Mouse (Mus musculus) left cerebral cortex, postnatal 10 days (tissue): ENCODE data around the gene Tnnt3. TPM values are rescaled to one million over a fixed set of nuclear protein-coding genes. Genes with fewer than 3 reads are reported as not detected.
A peak's percentile ranks its signal among the peaks of the same experiment; 100 is the strongest.

Source experiments
- DNase-seq, 2 experiments: peaks; one replicate each; pipeline ENCODE4 v3.0.0; 2021 to 2022; ENCODE audit warnings: low spot score in 2 of 2, mixed read lengths in 1 of 2; ENCODE audit errors: extremely low spot score in 1 of 2
- intact Hi-C: fragments of 180-260 bp; cut with DNase I; formaldehyde crosslinking; loops from one replicate; pipeline ENCODE4 v1.15.1; 2025
- total RNA-seq, 2 experiments: library from RNA; stranded (reverse); gene quantifications; 2 replicates each; pipeline ENCODE4 v1.2.3; 2021

Gene Tnnt3
- total RNA-seq, 2 experiments from 2014 or later = not detected

GRCm38 (mm10) chr7:142553417-142554335 lies 55.0 kb downstream of the Tnnt3 start:
- intact Hi-C loops = no loop called here
- DNase-seq = no peak

GRCm38 (mm10) chr7:142554625-142555024 lies 56.0 kb downstream of the Tnnt3 start:
- intact Hi-C loops = no loop called here
- DNase-seq = no peak

DNA sequence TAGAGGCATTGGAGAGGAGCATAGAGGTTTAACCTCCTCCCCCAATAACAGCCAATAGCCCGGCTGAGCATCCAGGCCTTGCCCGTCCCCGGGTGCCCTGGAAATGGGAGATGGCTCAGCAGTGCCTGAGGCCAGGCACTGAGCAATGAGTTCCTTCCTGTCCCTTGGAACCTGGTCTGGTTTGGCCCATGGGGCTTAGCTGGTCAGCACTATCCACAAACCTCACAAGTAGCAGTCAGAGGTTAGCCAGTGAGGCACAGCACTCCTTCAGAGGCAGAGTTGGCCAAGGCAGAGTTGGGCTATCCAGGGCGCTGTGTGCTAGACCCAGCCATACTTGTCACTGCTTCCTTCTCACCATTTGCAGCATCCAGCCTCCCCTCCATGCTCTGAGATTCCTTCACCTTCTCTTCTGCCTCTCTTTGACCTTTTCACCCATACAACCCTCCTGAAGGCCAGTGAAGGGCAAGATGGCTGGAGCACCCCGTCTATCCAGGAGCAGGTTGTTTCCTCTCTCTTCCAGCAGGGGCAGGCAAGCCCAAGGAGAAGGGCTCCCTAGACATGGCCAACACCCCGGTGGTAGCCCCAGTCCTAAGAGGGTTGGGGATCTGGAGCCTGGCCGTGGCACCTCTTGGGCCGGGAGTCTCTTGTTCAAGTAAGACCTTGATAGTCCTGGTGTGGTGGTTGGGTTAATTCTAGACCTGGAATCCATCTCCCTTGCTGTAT lies 56.9 kb downstream of the Tnnt3 start:
- intact Hi-C loops = no loop called here
- DNase-seq = no peak

DNA sequence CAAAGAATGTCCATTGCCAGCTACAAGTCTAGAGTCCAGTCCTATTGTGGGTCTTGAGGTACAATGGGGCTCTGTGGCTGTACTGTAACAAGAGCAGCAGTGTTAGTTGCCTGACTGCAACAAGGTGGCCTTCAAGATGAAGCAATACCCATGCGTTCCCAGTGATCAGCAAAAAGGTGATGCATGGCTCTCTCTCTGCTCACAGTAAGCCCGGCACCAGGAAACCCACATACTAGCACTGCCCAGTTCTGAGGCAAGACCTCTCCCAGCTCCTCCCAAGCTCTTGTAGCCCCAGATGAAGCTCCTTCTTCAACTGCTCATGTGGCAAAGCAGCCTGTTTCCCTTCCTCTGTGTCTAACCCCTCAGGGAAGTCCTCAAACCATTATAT lies 57.4 kb downstream of the Tnnt3 start:
- intact Hi-C loops = no loop called here
- DNase-seq = no peak

GRCm38 (mm10) chr7:142557696-142558095 lies 59.1 kb downstream of the Tnnt3 start:
- intact Hi-C loops = no loop called here
- no peak for DNase-seq

DNA sequence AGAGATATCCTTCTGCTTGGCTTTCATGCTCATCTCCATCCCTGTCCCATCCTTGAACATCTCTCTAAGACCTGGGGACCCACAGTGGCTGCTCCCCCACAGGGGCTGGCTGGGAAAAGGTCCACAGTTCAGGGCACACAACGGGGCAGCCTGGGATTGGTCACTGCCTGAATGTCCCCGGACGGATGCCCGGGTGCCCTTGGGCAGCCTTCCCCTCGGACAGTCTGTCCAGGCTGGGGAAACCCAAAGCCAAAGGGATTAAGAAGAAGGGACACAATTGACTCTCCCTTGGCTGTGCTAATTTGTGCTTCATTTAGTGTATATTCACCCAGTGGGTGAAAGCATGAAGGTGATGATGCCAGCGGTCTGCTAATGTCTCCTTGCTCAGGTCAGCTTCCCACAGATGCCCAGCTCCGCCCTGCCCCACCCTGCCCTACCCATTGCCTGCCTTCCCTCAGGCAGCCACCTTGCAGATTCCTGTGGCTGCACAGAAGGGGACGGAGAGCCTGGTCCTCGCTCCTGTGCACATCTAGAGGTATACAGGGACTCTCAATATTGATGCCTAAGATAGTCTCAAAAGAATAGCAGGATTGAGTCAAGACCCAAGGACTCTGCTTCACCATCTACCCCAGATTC lies 60.0 kb downstream of the Tnnt3 start:
- no peak for DNase-seq
- intact Hi-C loops = no loop called here

DNA sequence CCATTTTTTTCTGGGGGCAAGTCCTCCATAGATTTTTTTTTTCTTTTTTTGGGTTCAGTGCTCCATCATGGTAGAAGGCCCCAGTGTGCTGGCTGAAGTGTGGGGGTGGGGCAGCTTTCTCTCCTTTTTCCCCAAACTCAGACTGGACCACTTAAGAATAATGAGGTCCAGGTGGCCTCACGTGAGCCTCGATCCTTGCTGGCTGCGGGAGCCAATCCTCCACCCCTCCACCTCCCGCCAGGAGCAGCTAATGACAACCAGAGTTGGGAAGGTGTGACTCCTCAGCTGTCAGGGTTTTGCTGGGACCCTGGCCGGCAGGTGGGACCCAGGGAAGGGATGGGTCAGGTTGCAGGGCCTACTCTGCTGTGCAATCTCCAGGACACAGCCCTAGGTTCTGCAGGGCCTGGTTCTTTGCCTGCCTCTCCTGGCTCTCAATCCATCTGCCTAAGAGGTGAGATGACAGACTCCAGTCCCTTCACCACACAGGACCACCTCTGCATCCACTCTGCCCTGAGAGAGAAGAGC lies 61.1 kb downstream of the Tnnt3 start:
- DNase-seq = no peak
- intact Hi-C loops = no loop called here

DNA sequence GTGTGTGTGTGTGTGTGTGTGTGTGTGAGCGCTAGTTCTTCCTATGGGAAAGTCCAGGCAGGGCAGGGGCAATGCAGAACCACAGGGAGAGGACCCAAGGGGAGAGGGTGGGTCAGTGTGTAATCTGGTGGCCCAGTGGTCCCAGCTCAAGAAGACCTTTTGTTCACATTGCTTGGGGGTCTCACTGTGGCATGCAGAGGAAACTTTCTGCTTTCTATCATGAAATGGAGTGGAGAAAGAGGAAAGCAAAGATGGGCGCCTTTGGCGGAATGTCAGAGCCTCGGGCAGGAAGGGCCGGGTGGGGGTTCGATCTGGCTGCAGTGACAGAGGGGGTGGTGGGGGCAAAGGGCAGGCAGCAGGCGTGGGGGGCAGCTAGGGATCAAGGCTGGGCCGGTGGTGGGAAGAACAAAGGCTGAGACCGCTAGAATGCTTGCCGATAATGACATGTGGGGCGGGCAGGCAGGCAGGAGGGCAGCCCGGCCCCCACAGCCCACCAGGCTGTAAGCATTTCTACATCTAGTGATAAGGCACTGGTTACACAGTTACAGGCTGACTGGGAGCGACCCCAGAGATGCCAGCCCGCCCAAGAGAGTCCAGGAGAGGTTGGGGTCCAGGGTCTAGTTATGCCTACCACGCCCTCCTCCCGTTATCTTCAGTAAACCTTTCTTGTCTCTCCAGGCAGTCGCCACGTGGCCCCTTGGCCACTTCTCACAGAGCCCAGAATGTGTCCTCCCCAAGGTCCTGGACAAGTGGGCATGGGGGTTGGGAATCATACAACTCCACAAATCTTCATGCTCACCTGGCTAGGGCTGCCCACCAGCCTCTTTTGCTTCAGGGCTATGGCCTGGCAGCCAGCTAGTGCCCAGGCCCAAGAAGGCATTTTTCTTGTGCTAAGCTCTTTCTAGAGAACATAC lies 62.6 kb downstream of the Tnnt3 start:
- intact Hi-C loops = no loop called here
- DNase-seq = no peak

DNA sequence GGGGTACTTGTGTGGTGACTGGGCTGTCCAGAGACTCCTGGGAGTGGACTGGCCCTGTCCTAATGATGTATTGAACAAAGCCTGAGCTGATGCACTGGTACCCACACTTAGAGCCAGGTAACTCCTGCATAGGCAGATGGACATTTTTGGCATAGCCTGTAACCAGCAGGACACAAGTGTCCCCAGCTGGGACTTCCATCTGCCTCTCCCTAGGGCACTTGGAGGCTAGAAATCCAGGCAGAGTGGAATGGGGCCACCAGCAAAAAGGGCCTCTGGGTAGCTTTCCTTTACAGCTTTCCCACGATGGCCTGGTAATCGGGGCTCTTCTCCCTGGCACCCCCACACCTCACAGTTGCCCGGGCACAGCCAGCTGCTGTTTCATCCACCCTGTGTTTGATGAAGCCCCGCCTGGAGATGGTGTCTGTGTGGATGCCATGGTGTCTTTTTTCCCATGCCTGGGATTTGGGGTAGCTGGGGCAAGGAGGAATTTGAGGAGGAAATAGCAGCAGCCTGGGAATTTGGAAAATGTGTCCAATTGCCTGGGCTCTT lies 63.3 kb downstream of the Tnnt3 start:
- intact Hi-C loops = no loop called here
- DNase-seq = no peak

DNA sequence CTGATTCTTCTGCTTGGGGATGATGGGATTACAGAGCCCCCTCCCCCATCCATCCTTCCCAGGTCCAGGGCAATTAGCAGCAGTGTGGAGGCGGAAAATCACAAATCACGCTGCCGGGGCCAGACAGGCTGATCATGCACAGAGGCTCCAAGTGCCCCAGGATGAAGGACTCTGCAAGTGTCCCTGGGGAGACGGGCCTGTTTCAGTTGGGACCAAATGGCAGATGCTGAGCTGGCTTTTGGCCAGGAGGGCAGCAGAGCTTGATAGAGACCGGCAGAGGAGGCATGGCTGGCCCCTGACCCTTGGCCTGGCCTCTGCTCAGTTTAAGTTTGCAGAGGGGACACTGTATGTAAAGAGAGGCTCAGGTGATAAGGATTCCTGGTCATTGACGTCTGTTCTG lies 64.5 kb downstream of the Tnnt3 start:
- no peak for DNase-seq
- intact Hi-C loops = no loop called here

DNA sequence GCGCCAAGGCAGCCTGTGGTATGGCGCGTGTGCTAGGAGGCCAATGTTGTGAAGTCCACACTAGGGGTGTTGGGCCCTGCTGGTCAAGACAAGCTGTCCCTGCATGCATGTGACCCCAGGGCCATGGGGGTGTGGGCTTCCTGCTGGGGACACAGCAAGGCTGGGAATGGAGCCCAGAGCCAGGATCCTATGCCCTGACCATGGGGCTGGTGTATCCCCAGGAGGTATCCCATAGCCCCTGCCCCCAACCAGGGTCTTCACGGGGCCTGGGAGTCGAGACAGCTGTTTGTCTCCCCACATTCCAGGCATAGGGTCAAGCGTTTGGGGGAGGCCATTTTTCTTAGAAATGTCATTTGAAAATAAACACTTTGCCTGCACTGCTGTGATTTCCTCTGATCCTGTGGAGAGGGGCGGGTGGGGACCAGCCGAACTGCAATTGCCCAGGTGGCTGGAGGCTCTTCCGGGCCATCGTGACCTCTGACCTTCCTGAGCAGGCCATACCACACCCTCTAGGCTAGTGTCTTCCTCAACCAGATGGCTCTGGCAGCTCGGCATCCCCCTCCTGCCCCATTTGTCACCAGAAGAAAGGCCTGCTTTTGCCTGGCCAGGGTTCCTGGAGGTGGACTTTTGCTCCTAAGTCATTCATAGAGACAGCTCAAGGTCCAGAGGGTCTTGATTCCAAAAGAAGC lies 66.5 kb downstream of the Tnnt3 start:
- intact Hi-C loops = no loop called here
- DNase-seq = peak in 1 of 2 experiments; percentile 64

Other genes starting within 250 kb of the Tnnt3 start
- gene Gm2431, start 240.5 kb upstream of the Tnnt3 start, total RNA-seq = not detected
- not detected for gene Gm4559, start 224.5 kb upstream of the Tnnt3 start, total RNA-seq
- gene Krtap5-1, start 201.7 kb upstream of the Tnnt3 start, total RNA-seq = not detected
- gene Krtap5-4, start 195.3 kb upstream of the Tnnt3 start, total RNA-seq = not detected
- gene Ifitm10, start 125.1 kb upstream of the Tnnt3 start, total RNA-seq = 10 to 100 TPM; 15.3 to 15.8 TPM
- gene Gm49369, start 116.2 kb upstream of the Tnnt3 start, total RNA-seq = 1 to 10 TPM in 1 of 2 experiments, not detected in 1; 1.9 TPM
- gene Ctsd, start 110.8 kb upstream of the Tnnt3 start, total RNA-seq = 100 to 1,000 TPM; 244 to 255 TPM
- gene Syt8, start 64.0 kb upstream of the Tnnt3 start, total RNA-seq = not detected
- under 1 TPM in 1 of 2 experiments, not detected in 1; 0.83 TPM for gene Tnni2, start 57.0 kb upstream of the Tnnt3 start, total RNA-seq
- 1 to 10 TPM; 5.2 to 8.1 TPM for gene Lsp1, start 38.0 kb upstream of the Tnnt3 start, total RNA-seq
- gene Mrpl23, start 33.9 kb downstream of the Tnnt3 start, total RNA-seq = 1 to 10 TPM; 4.8 to 7.2 TPM
- 100 to 1,000 TPM; 216 to 220 TPM for gene Igf2, start 168.0 kb downstream of the Tnnt3 start, total RNA-seq
- under 1 TPM; 0.10 to 0.21 TPM for gene Gm49394, start 171.1 kb downstream of the Tnnt3 start, total RNA-seq
- not detected for gene Ins2, start 244.5 kb downstream of the Tnnt3 start, total RNA-seq